Mouse (Mus musculus): ENCODE results near the gene Bpgm.

Gene Bpgm

GRCm38 (mm10) chr6:34483811-34484210, 7.8 kb downstream of the Bpgm start:
- DNase-seq (ENCODE audit: extremely low spot score, low spot score), result no peak

GRCm38 (mm10) chr6:34486071-34486626, 10.1 kb downstream of the Bpgm start:
- DNase-seq (ENCODE audit: extremely low spot score, low spot score), result no peak

GRCm38 (mm10) chr6:34493327-34494095, 17.5 kb downstream of the Bpgm start:
- no peak for DNase-seq (ENCODE audit: extremely low spot score, low spot score)

GRCm38 (mm10) chr6:34495140-34495551, 19.1 kb downstream of the Bpgm start:
- no peak for DNase-seq (ENCODE audit: extremely low spot score, low spot score)

GRCm38 (mm10) chr6:34497991-34498625, 22.1 kb downstream of the Bpgm start:
- no peak for DNase-seq (ENCODE audit: extremely low spot score, low spot score)

- DNase-seq (ENCODE audit: extremely low spot score, low spot score), result no peak
Observed at GRCm38 (mm10) chr6:34502291-34502690, 26.3 kb downstream of the Bpgm start.

GRCm38 (mm10) chr6:34505957-34506356, 29.9 kb downstream of the Bpgm start:
- DNase-seq (ENCODE audit: extremely low spot score, low spot score), result no peak

- no peak for DNase-seq (ENCODE audit: extremely low spot score, low spot score)
Observed at GRCm38 (mm10) chr6:34507581-34507980, 31.6 kb downstream of the Bpgm start.

- DNase-seq (ENCODE audit: extremely low spot score, low spot score), result no peak
Observed at GRCm38 (mm10) chr6:34508016-34508415, 32.0 kb downstream of the Bpgm start.

GRCm38 (mm10) chr6:34510277-34510676, 34.3 kb downstream of the Bpgm start:
- no peak for DNase-seq (ENCODE audit: extremely low spot score, low spot score)

GRCm38 (mm10) chr6:34511410-34511809, 35.4 kb downstream of the Bpgm start:
- no peak for DNase-seq (ENCODE audit: extremely low spot score, low spot score)

GRCm38 (mm10) chr6:34512741-34513140, 36.7 kb downstream of the Bpgm start:
- no peak for DNase-seq (ENCODE audit: extremely low spot score, low spot score)

- no peak for DNase-seq (ENCODE audit: extremely low spot score, low spot score)
Observed at GRCm38 (mm10) chr6:34514655-34515054, 38.6 kb downstream of the Bpgm start.

- DNase-seq (ENCODE audit: extremely low spot score, low spot score), result no peak
Observed at GRCm38 (mm10) chr6:34515098-34515782, 39.2 kb downstream of the Bpgm start.

GRCm38 (mm10) chr6:34515783-34516099, 39.7 kb downstream of the Bpgm start:
- no peak for DNase-seq (ENCODE audit: extremely low spot score, low spot score)

- DNase-seq (ENCODE audit: extremely low spot score, low spot score), result no peak
Observed at GRCm38 (mm10) chr6:34517750-34518149, 41.7 kb downstream of the Bpgm start.

GRCm38 (mm10) chr6:34519087-34519486, 43.1 kb downstream of the Bpgm start:
- DNase-seq (ENCODE audit: extremely low spot score, low spot score), result no peak

- no peak for DNase-seq (ENCODE audit: extremely low spot score, low spot score)
Observed at GRCm38 (mm10) chr6:34520491-34520890, 44.5 kb downstream of the Bpgm start.

GRCm38 (mm10) chr6:34520912-34521311, 44.9 kb downstream of the Bpgm start:
- DNase-seq (ENCODE audit: extremely low spot score, low spot score), result no peak

- no peak for DNase-seq (ENCODE audit: extremely low spot score, low spot score)
Observed at GRCm38 (mm10) chr6:34523476-34523875, 47.5 kb downstream of the Bpgm start.

GRCm38 (mm10) chr6:34525499-34525924, 49.5 kb downstream of the Bpgm start:
- no peak for DNase-seq (ENCODE audit: extremely low spot score, low spot score)

- DNase-seq (ENCODE audit: extremely low spot score, low spot score), result no peak
Observed at GRCm38 (mm10) chr6:34525927-34526326, 49.9 kb downstream of the Bpgm start.

Measured in neural tube, embryonic 10.5 days (tissue).